Mouse (Mus musculus) bone marrow macrophage, adult 2 months (primary cell): ENCODE results near the gene Mfsd4b3. TPM values are rescaled to one million over a fixed set of nuclear protein-coding genes. Genes with fewer than 3 reads are reported as not detected.
"Not testable (repeated sequence)": the region's sequence is repeated elsewhere in the genome, so short reads cannot be mapped to it uniquely, and the experiment has no call there.

Experiments
- H3K27ac ChIP-seq: 2 replicates; pipeline ENCODE4 v1.5.1; 2012; ENCODE audit warnings: low read depth, low read length; ENCODE audit not compliant: insufficient read depth
- H3K4me1 ChIP-seq: 2 replicates; pipeline ENCODE4 v1.6.1; 2012; ENCODE audit warnings: low read length; ENCODE audit not compliant: control insufficient read depth, insufficient read depth
- H3K4me3 ChIP-seq: 2 replicates; pipeline ENCODE4 v1.5.1; 2012; ENCODE audit warnings: mild to moderate bottlenecking, low read length, moderate library complexity; ENCODE audit not compliant: insufficient read depth
- CTCF ChIP-seq: IDR thresholded peaks from 2 replicates; pipeline ENCODE4 v1.5.1; 2012; ENCODE audit warnings: low read depth, mild to moderate bottlenecking, low read length, moderate library complexity
- POLR2A ChIP-seq: IDR thresholded peaks from 2 replicates; pipeline ENCODE4 v1.6.1; 2012; ENCODE audit warnings: mild to moderate bottlenecking, low read depth, low read length, borderline replicate concordance
- polyA plus RNA-seq: library from polyadenylated mRNA; stranded (reverse); fragments of >200 nt; gene quantifications from 2 replicates; pipeline ENCODE4 v1.2.4, GENCODE M21; 2012; ENCODE audit not compliant: missing spikeins, insufficient read depth, insufficient read length

The Mfsd4b3 gene
- 1.4 TPM in 2 replicates for polyA plus RNA-seq

DNA sequence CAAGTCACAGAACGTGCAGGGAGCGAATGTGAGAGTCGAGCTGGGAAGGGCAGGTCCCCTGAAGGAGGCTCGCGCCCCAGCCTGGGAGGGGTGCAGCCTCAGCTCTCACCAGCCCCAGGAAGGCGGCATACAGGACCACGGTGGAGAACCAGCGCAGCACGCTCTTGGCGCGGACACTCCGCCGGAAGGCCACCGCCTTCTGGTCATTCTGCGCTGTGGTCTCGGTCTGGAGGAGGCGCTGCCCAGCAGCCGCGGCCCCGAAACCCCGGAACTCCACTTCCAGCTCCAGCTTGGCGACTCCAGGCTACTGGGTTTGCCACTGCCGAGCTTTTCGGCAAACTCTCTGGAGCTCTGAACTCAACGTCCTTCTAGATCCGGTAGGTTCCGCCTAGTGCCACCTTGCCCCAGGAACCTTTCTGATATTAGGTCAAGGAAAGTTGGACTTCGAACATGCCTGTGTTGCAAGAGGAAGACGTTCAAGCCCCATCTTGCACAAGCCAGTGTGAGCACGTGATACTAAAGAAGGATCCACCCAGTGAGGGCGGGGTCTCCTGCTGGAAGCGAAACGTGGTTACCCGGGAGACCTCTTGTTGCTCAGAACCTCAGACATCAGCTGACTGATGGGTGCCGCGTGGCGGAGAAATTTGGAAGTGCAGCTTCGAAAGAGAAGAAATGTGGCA is at the start of gene Mfsd4b3:
Gene Mfsd4b3 (minus strand): TSS at position 393 of the 680 bp plus-strand sequence.
- TF ChIP-seq CTCF, result peak; percentile 51
- peak; percentile 73; the same call in 1 of the 2 replicates for TF ChIP-seq POLR2A
- peak within 1 kb of the TSS; percentile 65 for H3K4me3 ChIP-seq
- peak within 1 kb of the TSS; percentile 90 for H3K27ac ChIP-seq
- H3K4me1 ChIP-seq, result peaks cover 22% of the 10 kb centered on the region

DNA sequence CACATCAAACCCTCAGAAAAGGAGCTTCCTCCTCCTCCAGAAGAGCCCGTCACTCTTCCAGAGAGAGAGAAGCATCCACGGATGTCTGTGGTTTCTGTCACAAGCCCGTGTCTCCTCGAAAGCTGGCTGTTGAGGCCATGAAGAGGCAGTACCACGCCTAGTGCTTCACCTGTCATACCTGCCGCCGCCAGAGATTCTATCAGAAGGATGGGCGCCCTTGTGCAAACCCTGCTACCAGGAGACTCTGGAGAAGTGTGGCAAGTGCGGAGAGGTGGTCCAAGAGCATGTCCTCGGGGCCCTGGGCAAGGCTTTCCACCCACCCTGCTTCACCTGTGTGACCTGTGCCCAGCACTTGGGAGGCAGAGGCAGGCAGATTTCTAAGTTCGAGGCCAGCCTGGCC is 49.6 kb upstream of the Mfsd4b3 start:
- no peak for TF ChIP-seq POLR2A
- no peak for TF ChIP-seq CTCF
- Histone ChIP-seq H3K4me3 (no peak overlapping the region), H3K27ac (no peak overlapping the region), H3K4me1 (no peaks in the 10 kb centered on the region)

DNA sequence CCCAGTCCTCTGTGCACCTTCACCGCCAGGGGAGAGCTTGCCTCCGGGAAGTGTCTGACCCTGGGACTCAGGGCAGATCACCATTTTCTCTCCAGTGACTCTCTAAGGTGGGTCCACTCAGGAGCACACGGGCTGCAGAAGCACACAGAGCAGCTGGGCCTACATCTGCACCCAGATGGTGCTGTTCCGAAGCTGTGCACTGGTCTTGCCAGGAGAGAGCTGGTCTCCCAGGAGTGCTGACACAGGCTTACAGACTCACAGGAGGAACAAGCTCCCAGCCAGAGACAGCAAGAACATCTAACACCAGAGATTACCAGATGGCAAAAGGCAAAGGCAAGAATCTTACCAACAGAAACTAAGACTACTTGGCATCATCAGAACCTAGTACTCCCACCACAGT is 48.9 kb upstream of the Mfsd4b3 start:
- not testable (repeated sequence) for H3K4me3 ChIP-seq, H3K4me1 ChIP-seq, H3K27ac ChIP-seq

DNA sequence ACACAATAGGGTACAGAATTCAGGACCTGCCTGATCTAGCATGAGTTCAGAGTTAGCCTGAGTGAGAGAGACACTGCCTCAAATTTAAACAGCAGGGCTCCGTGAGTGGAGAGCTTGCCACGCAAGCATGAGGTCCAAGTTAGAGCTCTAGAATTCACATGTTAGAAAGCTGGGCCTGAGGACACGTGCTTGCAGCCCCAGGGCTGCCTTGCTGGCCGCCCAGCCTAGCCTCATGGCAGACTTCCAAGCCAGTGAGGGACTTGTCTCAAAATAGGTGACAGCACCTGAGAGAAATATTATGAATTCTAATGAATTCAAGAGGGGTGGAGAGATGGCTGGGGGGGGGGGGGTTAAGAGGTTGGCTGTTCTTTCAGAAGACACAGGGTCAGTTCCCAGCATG is 48.0 kb upstream of the Mfsd4b3 start:
- no peak overlapping the region for H3K27ac ChIP-seq
- TF ChIP-seq CTCF, result no peak
- TF ChIP-seq POLR2A, result no peak

DNA sequence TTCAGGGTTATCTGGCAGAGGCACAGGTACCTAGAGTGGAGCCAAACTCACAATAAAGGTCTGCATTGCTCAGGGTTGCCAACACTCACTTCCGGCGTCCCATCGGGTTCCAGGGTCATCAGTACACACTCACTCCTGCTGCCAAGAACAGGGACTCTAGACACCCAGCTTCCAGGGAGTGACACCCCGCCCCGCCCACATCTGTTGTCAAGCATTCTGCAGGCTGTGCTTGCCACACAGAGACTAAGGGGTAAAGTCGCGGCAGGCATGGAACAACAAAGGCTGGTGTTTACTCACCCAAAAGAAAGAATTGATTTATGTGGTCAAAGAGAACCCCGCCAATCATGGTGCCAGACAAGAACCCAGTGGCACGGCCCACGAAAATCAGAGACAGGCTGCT is 47.0 kb upstream of the Mfsd4b3 start:
- TF ChIP-seq POLR2A, result no peak
- TF ChIP-seq CTCF, result no peak
- Histone ChIP-seq H3K4me3 (no peak overlapping the region), H3K27ac (no peak overlapping the region), H3K4me1 (no peaks in the 10 kb centered on the region)

More for the DNA sequence above, 48.0 kb upstream of the Mfsd4b3 start:
- no peaks in the 10 kb centered on the region for H3K4me1 ChIP-seq
- no peak overlapping the region for H3K4me3 ChIP-seq

- Histone ChIP-seq H3K4me3 (no peak overlapping the region), H3K4me1 (no peaks in the 10 kb centered on the region), H3K27ac (no peak overlapping the region)
- TF ChIP-seq CTCF, result no peak
- no peak for TF ChIP-seq POLR2A
These were observed 40.8 kb upstream of the Mfsd4b3 start for GRCm38 (mm10) chr10:40000746-40001145.

- Histone ChIP-seq H3K4me1 (no peaks in the 10 kb centered on the region), H3K4me3 (no peak overlapping the region), H3K27ac (no peak overlapping the region)
- no peak for TF ChIP-seq POLR2A
- TF ChIP-seq CTCF, result no peak
These were observed 31.2 kb upstream of the Mfsd4b3 start for GRCm38 (mm10) chr10:39991155-39991554.

- Histone ChIP-seq H3K4me3 (no peak within 1 kb of the TSS), H3K27ac (no peak within 1 kb of the TSS), H3K4me1 (no peaks in the 10 kb centered on the region)
- TF ChIP-seq CTCF (no peak), POLR2A (no peak)
These were observed 26.5 kb upstream of the Mfsd4b3 start, which contains the start of gene Mfsd4b5 for GRCm38 (mm10) chr10:39986466-39986865. Gene Mfsd4b5 (minus strand): TSS chr10:39986646.

GRCm38 (mm10) chr10:39982604-39983003 is 22.7 kb upstream of the Mfsd4b3 start:
- no peak for TF ChIP-seq CTCF
- TF ChIP-seq POLR2A, result no peak
- Histone ChIP-seq H3K27ac (no peak overlapping the region), H3K4me1 (no peaks in the 10 kb centered on the region), H3K4me3 (no peak overlapping the region)

DNA sequence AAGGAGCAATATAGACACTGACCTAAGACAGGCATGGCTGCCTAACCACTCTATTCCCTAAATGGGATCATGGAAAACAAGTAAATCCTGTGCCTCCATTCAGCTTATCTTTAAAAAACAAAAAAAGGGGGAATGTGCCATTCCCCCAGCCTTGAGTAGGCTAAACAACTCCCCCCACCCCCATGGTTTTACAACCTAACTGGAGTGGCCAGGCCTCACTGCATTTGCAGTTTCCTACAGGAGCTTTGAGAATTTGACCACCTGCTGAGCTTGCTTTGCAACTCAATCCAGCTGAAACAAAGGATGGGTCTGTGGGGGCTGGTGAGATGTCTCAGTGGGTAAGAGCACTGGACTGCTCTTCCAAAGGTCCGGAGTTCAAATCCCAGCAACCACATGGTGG is 18.3 kb upstream of the Mfsd4b3 start:
- TF ChIP-seq CTCF, result no peak
- no peak for TF ChIP-seq POLR2A
- Histone ChIP-seq H3K4me1 (no peaks in the 10 kb centered on the region), H3K4me3 (no peak overlapping the region), H3K27ac (no peak overlapping the region)
